Mouse (Mus musculus): Measurements from ENCODE around the gene Bmp2. TPM values are rescaled to one million over a fixed set of nuclear protein-coding genes. Genes with fewer than 3 reads are reported as not detected.

Gene Bmp2
- polyA plus RNA-seq (2012; rRNA removed) = 1.3 and 2.1 TPM in 2 replicates

DNA sequence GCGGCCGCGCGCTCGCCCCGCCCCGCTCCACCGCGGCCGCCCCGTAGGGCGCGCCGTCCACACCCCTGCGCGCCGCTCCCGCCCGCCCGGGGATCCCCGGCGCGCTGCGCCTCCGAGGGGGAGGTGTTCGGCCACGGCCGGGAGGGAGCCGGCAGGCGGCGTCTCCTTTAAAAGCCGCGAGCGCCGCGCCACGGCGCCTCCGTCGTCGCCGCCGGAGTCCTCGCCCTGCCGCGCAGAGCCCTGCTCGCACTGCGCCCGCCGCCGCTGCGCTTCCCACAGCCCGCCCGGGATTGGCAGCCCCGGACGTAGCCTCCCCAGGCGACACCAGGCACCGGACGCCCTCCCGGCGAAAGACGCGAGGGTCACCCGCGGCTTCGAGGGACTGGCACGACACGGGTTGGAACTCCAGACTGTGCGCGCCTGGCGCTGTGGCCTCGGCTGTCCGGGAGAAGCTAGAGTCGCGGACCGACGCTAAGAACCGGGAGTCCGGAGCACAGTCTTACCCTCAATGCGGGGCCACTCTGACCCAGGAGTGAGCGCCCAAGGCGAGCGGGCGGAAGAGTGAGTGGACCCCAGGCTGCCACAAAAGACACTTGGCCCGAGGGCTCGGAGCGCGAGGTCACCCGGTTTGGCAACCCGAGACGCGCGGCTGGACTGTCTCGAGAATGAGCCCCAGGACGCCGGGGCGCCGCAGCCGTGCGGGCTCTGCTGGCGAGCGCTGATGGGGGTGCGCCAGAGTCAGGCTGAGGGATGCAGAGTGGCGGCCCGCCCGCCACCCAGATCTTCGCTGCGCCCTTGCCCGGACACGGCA lies at the start of gene Bmp2:
TSS of gene Bmp2 (plus strand) at position 129 of the 811 bp plus-strand sequence.
- no peaks in the 10 kb centered on the region for H3K4me1 ChIP-seq (ENCODE audit: control insufficient read depth, insufficient read depth, low read length)
- H3K27me3 ChIP-seq (replicated peaks; ENCODE audit: control insufficient read depth, insufficient read depth, low read length) = no peaks in the 10 kb centered on the region; the same call in none of the 2 replicates
- peak within 1 kb of the TSS; percentile 48 for H3K4me3 ChIP-seq (ENCODE audit: insufficient read depth, low read depth, low read length)
- WGBS = 2% methylated on average over 108 of the region's 110 CpGs
- no peak for TF ChIP-seq CTCF (conservative IDR thresholded peaks at IDR 0.05; ENCODE audit: insufficient read depth, insufficient read length, low read depth, low read length)
- no peak within 1 kb of the TSS for H3K27ac ChIP-seq (ENCODE audit: insufficient read depth, low read depth, low read length)
- no peaks in the 10 kb centered on the region for H3K36me3 ChIP-seq (ENCODE audit: control insufficient read depth, insufficient read depth, low read length)
- peak; percentile 58 for DNase-seq

- Histone ChIP-seq H3K27ac (ENCODE audit: insufficient read depth, low read depth, low read length) (no peak overlapping the region), H3K27me3 (replicated peaks; ENCODE audit: control insufficient read depth, insufficient read depth, low read length) (no peaks in the 10 kb centered on the region), H3K4me3 (ENCODE audit: insufficient read depth, low read depth, low read length) (no peak overlapping the region), H3K4me1 (ENCODE audit: control insufficient read depth, insufficient read depth, low read length) (no peaks in the 10 kb centered on the region), H3K36me3 (ENCODE audit: control insufficient read depth, insufficient read depth, low read length) (no peaks in the 10 kb centered on the region)
- TF ChIP-seq CTCF (conservative IDR thresholded peaks at IDR 0.05; ENCODE audit: insufficient read depth, insufficient read length, low read depth, low read length) = no peak
- no peak for TF ChIP-seq POLR2A (IDR thresholded peaks at IDR 0.05; ENCODE audit: low read depth, low read length)
- 90% methylated on average over 2 of the region's 2 CpGs for whole genome bisulfite sequencing
- no peak for DNase-seq
Measured at GRCm38 (mm10) chr2:133505678-133506077, 46.3 kb upstream of the Bmp2 start.

DNA sequence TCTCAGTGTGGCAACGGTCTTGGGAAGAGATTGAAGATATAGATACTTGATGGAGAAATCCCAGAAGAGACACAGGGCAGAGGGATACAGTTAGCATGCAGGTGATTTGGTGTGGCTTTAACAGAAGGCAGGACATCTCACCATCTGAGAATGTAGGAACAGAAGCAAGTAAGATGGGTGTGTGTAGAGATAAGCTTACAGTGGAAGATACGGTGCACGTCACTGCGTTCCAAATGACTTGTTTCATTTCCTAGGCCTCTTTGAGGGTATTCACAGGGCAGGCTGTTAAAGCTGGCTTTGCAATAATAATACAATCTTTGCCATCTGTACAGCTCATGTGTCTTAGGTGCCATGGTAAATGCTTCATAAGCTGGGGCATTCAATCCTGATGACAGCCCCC lies 44.9 kb upstream of the Bmp2 start:
- H3K27ac ChIP-seq (ENCODE audit: insufficient read depth, low read depth, low read length) = no peak overlapping the region

DNA sequence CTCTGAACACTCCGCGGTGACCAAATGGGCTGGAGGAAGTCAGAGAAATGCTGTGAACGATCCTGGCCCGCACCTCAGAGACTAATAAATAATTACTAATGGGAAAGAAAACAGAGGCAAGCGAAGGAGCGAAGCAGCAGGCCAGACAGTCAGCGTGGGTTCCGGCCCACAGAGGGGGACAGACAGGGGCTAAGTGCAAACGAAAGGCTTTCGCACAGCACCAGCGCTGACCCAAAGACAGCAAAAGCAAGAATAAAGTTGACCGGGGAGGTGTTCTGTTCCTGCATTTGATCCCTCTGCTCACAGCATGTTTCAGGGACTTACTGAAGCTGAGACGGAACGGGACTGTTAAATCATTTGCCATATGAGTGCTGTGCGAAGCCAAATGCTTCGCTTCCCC lies 42.8 kb upstream of the Bmp2 start:
- no peak for DNase-seq
- H3K4me3 ChIP-seq (ENCODE audit: insufficient read depth, low read depth, low read length) = no peak overlapping the region
- WGBS = 38% methylated on average over 16 of the region's 16 CpGs

More for the DNA sequence above, 44.9 kb upstream of the Bmp2 start:
- H3K4me1 ChIP-seq (ENCODE audit: control insufficient read depth, insufficient read depth, low read length) = no peaks in the 10 kb centered on the region
- 86% methylated on average over 4 of the region's 4 CpGs for WGBS
- DNase-seq = no peak
- H3K27me3 ChIP-seq (replicated peaks; ENCODE audit: control insufficient read depth, insufficient read depth, low read length) = no peaks in the 10 kb centered on the region
- no peak for TF ChIP-seq CTCF (conservative IDR thresholded peaks at IDR 0.05; ENCODE audit: insufficient read depth, insufficient read length, low read depth, low read length)
- TF ChIP-seq POLR2A (IDR thresholded peaks at IDR 0.05; ENCODE audit: low read depth, low read length) = no peak
- no peak overlapping the region for H3K4me3 ChIP-seq (ENCODE audit: insufficient read depth, low read depth, low read length)
- no peaks in the 10 kb centered on the region for H3K36me3 ChIP-seq (ENCODE audit: control insufficient read depth, insufficient read depth, low read length)

DNA sequence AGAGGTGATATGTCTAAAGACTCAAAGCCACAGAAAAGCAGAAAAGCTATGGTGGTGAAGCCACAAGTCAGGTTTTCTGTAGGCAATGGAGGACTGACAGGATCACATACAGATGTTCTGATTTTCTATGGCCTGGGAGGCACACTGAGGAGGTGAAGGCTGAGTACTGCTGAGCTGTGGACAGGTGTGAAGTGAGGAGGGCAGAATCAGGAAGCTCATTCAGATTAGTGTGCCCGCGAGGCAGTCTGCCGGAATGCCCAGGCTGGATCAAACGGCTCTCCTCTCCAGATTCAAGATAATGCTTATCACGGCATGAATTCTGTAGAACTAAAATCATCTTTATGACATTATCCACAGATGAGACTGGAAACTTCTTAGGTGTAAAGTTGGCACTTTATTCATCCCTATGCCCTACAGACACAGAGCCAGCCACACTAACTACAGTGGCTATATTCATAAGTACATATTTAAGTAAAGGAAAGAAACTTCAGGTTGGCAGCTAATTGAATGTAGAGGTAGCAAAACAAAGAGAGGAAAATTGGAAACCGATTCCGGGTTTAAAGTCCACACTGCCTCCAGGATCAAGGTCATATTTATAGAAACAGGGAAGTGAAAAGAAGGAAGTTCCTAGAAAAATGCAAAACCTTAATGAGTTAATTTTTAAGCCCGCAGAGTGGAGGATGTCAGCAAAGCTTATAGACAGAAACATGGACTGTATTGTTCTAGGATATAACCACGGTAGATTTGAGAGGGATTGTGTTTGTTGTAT lies 40.8 kb upstream of the Bmp2 start:
- DNase-seq = no peak
- 54% methylated on average over 9 of the region's 9 CpGs for WGBS
- no peak for TF ChIP-seq POLR2A (IDR thresholded peaks at IDR 0.05; ENCODE audit: low read depth, low read length)
- TF ChIP-seq CTCF (conservative IDR thresholded peaks at IDR 0.05; ENCODE audit: insufficient read depth, insufficient read length, low read depth, low read length) = no peak
- no peaks in the 10 kb centered on the region for H3K4me1 ChIP-seq (ENCODE audit: control insufficient read depth, insufficient read depth, low read length)
- H3K27ac ChIP-seq (ENCODE audit: insufficient read depth, low read depth, low read length) = no peak overlapping the region
- H3K27me3 ChIP-seq (replicated peaks; ENCODE audit: control insufficient read depth, insufficient read depth, low read length) = no peaks in the 10 kb centered on the region
- no peak overlapping the region for H3K4me3 ChIP-seq (ENCODE audit: insufficient read depth, low read depth, low read length)
- H3K36me3 ChIP-seq (ENCODE audit: control insufficient read depth, insufficient read depth, low read length) = no peaks in the 10 kb centered on the region

More for the DNA sequence above, 42.8 kb upstream of the Bmp2 start:
- no peaks in the 10 kb centered on the region for H3K27me3 ChIP-seq (replicated peaks; ENCODE audit: control insufficient read depth, insufficient read depth, low read length)
- H3K36me3 ChIP-seq (ENCODE audit: control insufficient read depth, insufficient read depth, low read length) = no peaks in the 10 kb centered on the region
- TF ChIP-seq CTCF (conservative IDR thresholded peaks at IDR 0.05; ENCODE audit: insufficient read depth, insufficient read length, low read depth, low read length) = no peak
- no peak for TF ChIP-seq POLR2A (IDR thresholded peaks at IDR 0.05; ENCODE audit: low read depth, low read length)
- no peak overlapping the region for H3K27ac ChIP-seq (ENCODE audit: insufficient read depth, low read depth, low read length)
- H3K4me1 ChIP-seq (ENCODE audit: control insufficient read depth, insufficient read depth, low read length) = no peaks in the 10 kb centered on the region

DNA sequence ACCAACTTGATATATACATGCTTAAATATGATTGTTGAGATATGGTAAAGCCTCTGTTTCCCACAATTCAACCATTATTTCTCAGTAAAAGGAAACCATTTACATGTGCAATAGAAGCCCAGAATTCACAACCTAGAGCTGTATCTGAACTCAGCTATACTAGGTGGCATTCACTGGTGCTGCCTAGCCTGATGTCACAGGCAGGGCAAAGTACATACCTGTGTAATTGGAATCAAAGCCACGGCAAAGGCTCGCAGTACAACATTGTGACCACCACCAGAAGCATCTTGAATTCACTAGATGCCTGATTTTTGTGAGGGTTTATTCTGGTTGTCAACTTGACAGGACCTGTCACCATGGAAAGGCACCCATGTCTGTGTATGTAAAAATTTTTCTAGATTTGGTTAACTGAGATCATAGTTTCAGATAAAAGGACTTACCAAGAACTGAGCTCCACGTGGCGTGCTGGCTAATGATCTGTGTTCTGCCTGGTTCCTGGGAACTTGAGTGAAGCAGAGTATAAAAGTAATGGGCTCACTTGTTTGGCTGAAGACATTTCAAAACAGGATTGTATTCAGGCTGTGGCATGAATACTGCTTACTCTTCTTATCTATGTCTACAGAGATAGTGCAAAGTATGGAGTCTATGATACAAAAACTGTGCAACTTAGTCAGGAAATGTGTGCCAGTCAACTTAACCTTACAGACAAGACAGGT lies 35.5 kb upstream of the Bmp2 start:
- TF ChIP-seq CTCF (conservative IDR thresholded peaks at IDR 0.05; ENCODE audit: insufficient read depth, insufficient read length, low read depth, low read length) (no peak), POLR2A (IDR thresholded peaks at IDR 0.05; ENCODE audit: low read depth, low read length) (no peak)
- Histone ChIP-seq H3K36me3 (ENCODE audit: control insufficient read depth, insufficient read depth, low read length) (no peaks in the 10 kb centered on the region), H3K4me3 (ENCODE audit: insufficient read depth, low read depth, low read length) (no peak overlapping the region), H3K4me1 (ENCODE audit: control insufficient read depth, insufficient read depth, low read length) (no peaks in the 10 kb centered on the region), H3K27me3 (replicated peaks; ENCODE audit: control insufficient read depth, insufficient read depth, low read length) (no peaks in the 10 kb centered on the region), H3K27ac (ENCODE audit: insufficient read depth, low read depth, low read length) (no peak overlapping the region)
- no peak for DNase-seq
- WGBS = 83% methylated on average over 4 of the region's 4 CpGs
